Mouse (Mus musculus) MEL-GATA-1-ER (cell line): ENCODE measurements around the gene Pilra.

Experiments
- DNase-seq: peaks from one replicate; pipeline ENCODE4 v3.0.0-alpha.2; 2012; ENCODE audit warnings: low read depth; ENCODE audit errors: extremely low read depth

The Pilra gene

GRCm38 (mm10) chr5:137825030-137825429 lies 11.1 kb downstream of the Pilra start:
- DNase-seq: no peak

- no peak for DNase-seq
These were observed 12.5 kb downstream of the Pilra start for GRCm38 (mm10) chr5:137823455-137824045.

DNA sequence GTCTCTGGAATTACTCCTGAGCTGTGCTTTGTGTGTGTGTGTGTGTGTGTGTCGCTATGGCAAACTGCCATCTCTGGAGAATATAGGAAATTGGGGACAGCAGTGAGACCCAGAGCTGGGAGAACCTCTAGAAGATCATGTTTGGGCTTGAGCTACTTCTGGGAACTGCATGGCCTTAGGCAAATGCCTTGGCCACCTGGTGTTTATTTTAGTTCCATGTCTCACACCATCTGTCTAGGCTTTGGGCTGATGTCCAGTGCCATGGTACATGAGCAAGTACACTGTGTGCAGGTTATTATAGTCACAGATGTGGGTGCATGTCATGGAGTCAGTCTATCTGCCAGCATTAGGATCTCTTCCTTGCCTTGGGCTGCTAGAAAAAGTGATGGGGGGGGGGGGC lies 13.5 kb downstream of the Pilra start:
- no peak for DNase-seq

GRCm38 (mm10) chr5:137822126-137822525 lies 14.0 kb downstream of the Pilra start:
- no peak for DNase-seq

- DNase-seq: no peak
These were observed 18.4 kb downstream of the Pilra start for GRCm38 (mm10) chr5:137817466-137818222.

- DNase-seq: no peak
These were observed 27.8 kb downstream of the Pilra start for GRCm38 (mm10) chr5:137808316-137808715.

- no peak for DNase-seq
These were observed 29.9 kb downstream of the Pilra start for GRCm38 (mm10) chr5:137806158-137806557.

DNA sequence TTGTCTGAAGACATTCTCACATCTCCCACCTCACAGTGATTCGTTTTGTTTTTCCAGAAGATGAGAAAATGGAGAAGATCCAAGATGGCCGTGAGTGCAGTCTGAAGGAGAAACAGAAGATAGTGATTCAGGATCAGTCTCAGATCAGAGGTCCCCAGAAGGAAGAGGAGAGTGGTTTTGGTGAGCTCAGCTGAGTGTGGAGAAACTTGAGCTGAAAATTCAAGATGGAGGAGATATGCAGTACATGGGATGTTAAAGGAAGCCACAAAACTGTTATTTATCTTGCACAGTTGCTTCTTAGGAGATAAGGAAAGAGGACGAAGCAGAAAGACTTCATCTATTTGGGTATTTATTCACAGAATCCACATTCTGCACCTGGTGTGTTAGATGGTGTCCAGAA lies 35.2 kb downstream of the Pilra start:
- no peak for DNase-seq

DNA sequence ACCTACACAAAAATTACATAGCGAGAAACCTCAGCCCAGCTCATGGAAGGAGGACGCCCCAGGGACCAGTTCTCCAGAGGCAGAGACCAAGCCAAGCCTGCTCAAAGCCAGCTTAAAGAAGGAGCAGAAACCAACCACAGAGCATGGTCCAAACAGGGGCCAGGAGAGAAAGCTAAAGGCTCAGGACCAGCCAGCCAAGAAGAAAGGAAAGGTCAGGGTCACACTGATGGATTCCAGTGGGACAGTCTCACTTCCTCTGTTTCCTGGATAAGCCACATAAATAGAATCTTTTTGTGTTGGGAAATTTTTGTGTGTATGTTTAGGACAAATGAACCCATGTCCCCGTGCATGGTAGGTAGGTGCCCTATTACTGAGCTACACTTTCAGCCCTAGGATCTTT lies 39.5 kb downstream of the Pilra start:
- no peak for DNase-seq

- no peak for DNase-seq
These were observed 44.5 kb downstream of the Pilra start for GRCm38 (mm10) chr5:137791553-137791952.

DNA sequence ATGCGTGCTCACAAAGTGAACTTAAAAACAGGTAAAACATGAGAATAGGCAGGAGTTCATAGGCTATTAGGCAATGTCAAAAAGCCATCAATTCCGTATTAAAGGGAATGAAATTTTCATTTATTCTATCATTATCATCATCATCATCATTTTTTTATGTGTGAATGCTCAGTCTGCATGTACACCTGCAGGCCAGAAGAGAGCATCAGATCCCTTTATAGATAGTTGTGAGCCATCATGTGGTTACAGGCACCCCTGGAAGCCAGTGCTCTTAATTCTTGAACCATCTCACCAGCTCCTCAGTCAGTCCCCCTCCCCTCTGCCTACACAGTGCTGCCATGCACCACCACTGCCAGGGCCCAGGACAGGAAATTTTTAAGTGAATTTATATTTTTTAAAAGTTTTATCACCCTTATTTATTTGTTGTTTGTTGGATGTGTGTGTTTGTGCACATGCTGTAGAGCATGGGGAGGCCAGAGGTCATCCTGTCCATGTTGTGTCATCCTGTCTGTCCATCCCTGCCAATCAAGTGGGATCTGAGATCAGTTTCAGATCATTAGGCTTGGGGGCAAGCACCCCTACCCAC lies 47.0 kb downstream of the Pilra start:
- no peak for DNase-seq

- DNase-seq: no peak
These were observed 47.9 kb downstream of the Pilra start for GRCm38 (mm10) chr5:137788171-137788570.

DNA sequence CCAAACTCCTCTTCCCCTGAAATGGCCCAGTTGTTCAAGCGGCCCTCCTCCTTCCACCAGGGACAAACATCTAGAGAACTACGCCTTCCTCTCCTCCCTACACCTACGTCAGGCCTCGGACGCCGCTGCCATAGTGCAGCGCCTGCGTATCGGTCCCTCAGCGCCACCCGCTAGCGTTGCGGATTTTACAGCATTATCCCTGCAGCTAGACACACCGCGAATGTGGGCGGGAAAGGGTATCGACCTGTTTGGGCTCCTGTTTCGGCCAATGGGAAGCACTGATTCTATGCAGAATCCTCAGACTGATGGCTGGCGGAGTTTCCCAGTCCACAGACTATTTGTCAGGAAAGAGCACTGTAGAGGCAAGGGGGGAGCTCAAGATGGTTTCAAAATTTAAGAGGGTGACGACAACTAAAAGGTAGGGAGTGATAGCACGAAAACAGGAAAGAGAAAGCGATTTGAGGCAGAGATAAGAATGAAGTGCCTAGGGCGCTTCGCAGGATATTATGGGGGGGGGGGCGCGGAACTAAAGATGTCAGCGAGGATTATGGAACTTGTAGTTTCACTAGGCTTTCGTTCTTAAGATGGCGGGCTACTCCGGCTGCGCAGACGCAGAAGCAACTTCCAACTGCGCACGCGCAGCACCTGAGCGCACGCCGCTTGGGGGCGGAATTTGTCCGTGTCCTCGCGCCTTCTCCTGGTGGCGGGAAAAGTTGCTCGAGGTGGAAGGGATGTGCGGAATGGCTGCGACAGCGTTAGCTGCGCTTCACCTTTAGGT lies 48.7 kb downstream of the Pilra start, which contains the start of the genes Mepce and Zcwpw1:
Gene Mepce, minus strand, starts transcription at position 505 of the 778 bp plus-strand sequence.
Gene Zcwpw1, plus strand, starts transcription at position 648 of the 778 bp plus-strand sequence.
- peak; percentile 88 for DNase-seq

- DNase-seq: peak; percentile 96
These were observed 49.8 kb downstream of the Pilra start for GRCm38 (mm10) chr5:137786109-137786942.

GRCm38 (mm10) chr5:137785164-137786031 lies 50.7 kb downstream of the Pilra start:
- DNase-seq: no peak

GRCm38 (mm10) chr5:137784546-137784945 lies 51.5 kb downstream of the Pilra start:
- DNase-seq: no peak

GRCm38 (mm10) chr5:137783901-137784540 lies 52.1 kb downstream of the Pilra start:
- no peak for DNase-seq

DNA sequence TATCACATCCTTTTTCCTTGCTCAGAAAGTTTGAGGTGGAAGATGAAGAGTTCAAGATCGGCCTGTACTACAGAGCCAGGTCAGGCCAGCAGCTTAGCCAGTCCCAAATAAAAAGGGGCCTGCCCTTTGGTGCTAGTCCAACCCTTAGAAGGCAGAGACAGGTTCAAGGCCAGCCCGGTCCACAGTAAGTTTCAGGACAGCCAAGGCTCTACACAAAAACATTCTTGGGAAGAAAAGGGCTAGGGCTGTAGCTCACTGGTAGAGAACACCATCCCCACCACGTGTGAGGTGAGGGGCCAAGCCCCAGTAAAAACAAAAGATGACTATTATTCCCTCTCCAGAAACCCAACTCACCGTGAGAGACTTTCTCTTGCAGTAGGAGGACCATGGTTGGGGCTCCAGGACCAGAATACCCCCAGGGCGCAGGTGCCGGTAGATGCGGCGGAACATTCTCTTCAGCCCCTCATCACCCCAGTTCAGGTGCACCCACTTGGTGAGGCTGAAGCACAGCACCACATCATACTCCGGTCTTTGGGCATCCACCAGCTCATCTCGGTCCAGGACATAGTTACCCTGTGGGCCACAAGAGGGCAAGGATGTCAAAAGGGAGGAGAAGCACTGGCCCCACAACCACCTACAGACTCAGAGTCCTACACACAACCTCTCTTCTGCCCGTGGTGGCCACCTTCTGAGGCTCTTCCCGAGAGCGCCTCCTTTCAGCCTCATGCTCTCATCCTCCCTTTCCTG lies 53.1 kb downstream of the Pilra start:
- DNase-seq: no peak

GRCm38 (mm10) chr5:137781661-137782060 lies 54.4 kb downstream of the Pilra start:
- no peak for DNase-seq
